27 mouse cellular contexts compared by ENCODE assay signal in genomic region chr15:78082149-78082548, GRCm38 (mm10). TPM values are rescaled to one million over a fixed set of nuclear protein-coding genes. Genes with fewer than 3 reads are reported as not detected.
DNase-seq lines count a peak whose midpoint lies in the region; ATAC-seq and TF ChIP-seq lines count a peak whose summit lies in the region.
"Had no signal": no experiment of that assay in that cellular context is flagged by ENCODE, and none has a peak within 500 bp of the region (broad histone marks: within the 10 kb centered on the region; RNA-seq: fewer than 3 reads in every experiment).

No protein-coding gene starts in this region.

- DNase-seq in midbrain, embryonic 11.5 days (ENCODE audit: low spot score, missing footprints): no peak
- peak; percentile 89 for DNase-seq in cerebellum, adult 11-12 months
- DNase-seq in cerebellum, postnatal 10 days: peak; percentile 82 to 86
- no peak for DNase-seq in kidney, adult 2 months
- no peak for DNase-seq in lung, adult 2 months
- no peak for DNase-seq in adrenal gland, postnatal 36 days
- DNase-seq: adrenal gland, postnatal 10 days; heart, adult 11 months; kidney, adult 8-10 months; kidney, postnatal 14 days; layer of hippocampus, postnatal 36 days; liver; lung, postnatal 10 days; right cerebral cortex, postnatal 14 days had no signal

- H3K27me3 ChIP-seq in midbrain, embryonic 16.5 days (ENCODE audit: control insufficient read depth, insufficient read depth, low read depth, low read length): no peaks in the 10 kb centered on the region
- no peaks in the 10 kb centered on the region for H3K27me3 ChIP-seq in midbrain, embryonic 11.5 days (ENCODE audit: control insufficient read depth, insufficient read depth, low read length)
- H3K27me3 ChIP-seq in kidney, adult 2 months (replicated peaks; ENCODE audit: control insufficient read depth, insufficient read depth, low read length): no peaks in the 10 kb centered on the region
- H3K27me3 ChIP-seq: neural tube, embryonic 15.5 days had no signal

- no peak for ATAC-seq in midbrain, embryonic 16.5 days
- ATAC-seq in midbrain, embryonic 11.5 days (ENCODE audit: low FRiP score): no peak
- ATAC-seq: activated CD4-positive, CD25-positive, alpha-beta regulatory T cell, adult 4 months had no signal

- no peak for TF ChIP-seq CTCF in kidney, adult 2 months (conservative IDR thresholded peaks at IDR 0.05; ENCODE audit: insufficient read depth, insufficient read length, low read depth, low read length)
- TF ChIP-seq CTCF in lung, adult 2 months (IDR thresholded peaks at IDR 0.05; ENCODE audit: insufficient read depth, low read length): no peak

- no peak overlapping the region for H3K4me3 ChIP-seq in midbrain, embryonic 16.5 days (ENCODE audit: low read depth, low read length)
- H3K4me3 ChIP-seq in midbrain, embryonic 11.5 days (ENCODE audit: low read depth, low read length): no peak overlapping the region
- H3K4me3 ChIP-seq in kidney, adult 2 months (ENCODE audit: insufficient read depth, low read depth, low read length): no peak overlapping the region
- H3K4me3 ChIP-seq in lung, adult 2 months (replicated peaks; ENCODE audit: extremely low read depth, low read depth, low read length): no peak overlapping the region
- H3K4me3 ChIP-seq: embryonic facial prominence, embryonic 10.5 days; heart, embryonic 13.5 days; layer of hippocampus, adult 2 months; neural tube, embryonic 15.5 days had no signal

- 0 out of 2 replicates have a peak overlapping the region, but pooled peaks have one; percentile 22 for H3K27ac ChIP-seq in midbrain, embryonic 16.5 days (ENCODE audit: low read length)
- H3K27ac ChIP-seq in midbrain, embryonic 11.5 days (ENCODE audit: low read depth, low read length): no peak overlapping the region
- H3K27ac ChIP-seq in kidney, adult 2 months (ENCODE audit: insufficient read depth, low read depth, low read length): no peak overlapping the region
- H3K27ac ChIP-seq: embryonic facial prominence, embryonic 10.5 days; heart, embryonic 13.5 days; layer of hippocampus, adult 2 months; neural tube, embryonic 15.5 days had no signal

- H3K4me1 ChIP-seq in midbrain, embryonic 16.5 days (ENCODE audit: control insufficient read depth, insufficient read depth, low read length): peaks cover 26% of the 10 kb centered on the region
- H3K4me1 ChIP-seq in midbrain, embryonic 11.5 days (ENCODE audit: control insufficient read depth, insufficient read depth, low read length): no peaks in the 10 kb centered on the region; the same call in 1 of the 2 replicates
- H3K4me1 ChIP-seq in kidney, adult 2 months (ENCODE audit: control insufficient read depth, insufficient read depth, low read length): no peaks in the 10 kb centered on the region
- H3K4me1 ChIP-seq in lung, adult 2 months (ENCODE audit: control insufficient read depth, insufficient read depth, low read length): no peaks in the 10 kb centered on the region
- H3K4me1 ChIP-seq: heart, embryonic 13.5 days had no signal

- H3K4me2 ChIP-seq in midbrain, embryonic 16.5 days (ENCODE audit: low read length): no peak overlapping the region
- H3K4me2 ChIP-seq in midbrain, embryonic 11.5 days: no peak overlapping the region
- H3K4me2 ChIP-seq: heart, embryonic 13.5 days; neural tube, embryonic 15.5 days had no signal

- no peaks in the 10 kb centered on the region for H3K36me3 ChIP-seq in midbrain, embryonic 16.5 days (ENCODE audit: control insufficient read depth, insufficient read depth, low read length)
- no peaks in the 10 kb centered on the region for H3K36me3 ChIP-seq in midbrain, embryonic 11.5 days (ENCODE audit: control insufficient read depth, insufficient read depth, low read length)
- no peaks in the 10 kb centered on the region for H3K36me3 ChIP-seq in kidney, adult 2 months (ENCODE audit: control insufficient read depth, insufficient read depth, low read length)
- H3K36me3 ChIP-seq: embryonic facial prominence, embryonic 10.5 days; heart, embryonic 13.5 days; neural tube, embryonic 15.5 days had no signal

- 40% methylated on average over 8 of the region's 8 CpGs for WGBS in midbrain, embryonic 16.5 days
- WGBS in midbrain, embryonic 11.5 days: 55% methylated on average over 8 of the region's 8 CpGs
- WGBS in kidney, adult 2 months: 56% methylated on average over 8 of the region's 8 CpGs
- 48% methylated on average over 8 of the region's 8 CpGs for WGBS in lung, adult 2 months

- H3K9me3 ChIP-seq in midbrain, embryonic 16.5 days (replicated peaks; ENCODE audit: control insufficient read depth, low read length, poor library complexity, severe bottlenecking): no peaks in the 10 kb centered on the region
- no peaks in the 10 kb centered on the region for H3K9me3 ChIP-seq in midbrain, embryonic 11.5 days (ENCODE audit: control insufficient read depth, low read length)
- H3K9me3 ChIP-seq: embryonic facial prominence, embryonic 10.5 days; heart, embryonic 13.5 days; neural tube, embryonic 15.5 days had no signal

- TF ChIP-seq POLR2A in kidney, adult 2 months (IDR thresholded peaks at IDR 0.05; ENCODE audit: low read depth, low read length): no peak
- TF ChIP-seq POLR2A in lung, adult 2 months (IDR thresholded peaks at IDR 0.05; ENCODE audit: borderline replicate concordance, extremely low read depth, low read depth, low read length): no peak

- H3K9ac ChIP-seq in midbrain, embryonic 16.5 days (ENCODE audit: low read depth, low read length): no peak overlapping the region
- H3K9ac ChIP-seq in midbrain, embryonic 11.5 days (ENCODE audit: low read length): no peak overlapping the region
- H3K9ac ChIP-seq: heart, embryonic 13.5 days; neural tube, embryonic 15.5 days had no signal

RNA-seq across cellular contexts. Expression of gene Cacng2, which starts 37.7 kb away (rescaled TPM):
- 13.4 and 13.6 TPM in 2 replicates for polyA plus RNA-seq in midbrain, embryonic 16.5 days (2015; fragmentation: Nextera tagmentation; extraction: Ambion mirVana)
- polyA plus RNA-seq in midbrain, embryonic 11.5 days (2014; fragmentation: Nextera tagmentation; extraction: Ambion mirVana): 1.1 and 1.7 TPM in 2 replicates
- polyA plus RNA-seq in kidney, adult 2 months (2012; rRNA removed): 0.02 TPM in 1 of 2 replicates, not detected in the other
- polyA plus RNA-seq in lung, adult 2 months (2012; rRNA removed): not detected in 2 replicates
- under 1 TPM; 0.20 to 0.26 TPM for total RNA-seq in adrenal gland, postnatal 36 days (2021)
- total RNA-seq: common myeloid progenitor, adult 5-6 weeks; ES-E14; gastrocnemius, adult 8-10 months; heart, postnatal 25 days; megakaryocyte progenitor cell, adult 5-6 weeks had no signal
- polyA plus RNA-seq: heart, embryonic 13.5 days; liver, embryonic 16.5 days; thymus, postnatal 0 days had no signal

Comparison
In these comparisons a context has a peak if more than half of its experiments do, and no peak if none do; other contexts are left out.
1. DNase-seq: peak in cerebellum, adult 11-12 months (single experiment) and cerebellum, postnatal 10 days (2 of 2); none in midbrain, embryonic 11.5 days (single experiment), kidney, adult 2 months (single experiment), lung, adult 2 months (single experiment) and adrenal gland, postnatal 36 days (0 of 2).